Mouse (Mus musculus): ENCODE measurements around the gene Hspa1a. TPM values are rescaled to one million over a fixed set of nuclear protein-coding genes. Genes with fewer than 3 reads are reported as not detected.
A peak's percentile ranks its signal among the peaks of the same experiment; 100 is the strongest.
"Not testable (repeated sequence)": the region's sequence is repeated elsewhere in the genome, so short reads cannot be mapped to it uniquely, and the experiment has no call there.

Hspa1a gene
- total RNA-seq, 2 experiments from 2014 or later: 14.5 to 17.2 TPM

- no peak overlapping the region for H3K27ac ChIP-seq
- no peak overlapping the region for H3K4me3 ChIP-seq
- no peak for TF ChIP-seq CTCF (IDR thresholded peaks at IDR 0.05)
- intact Hi-C loops (cut with DNase I): no loop called here
- no peak for DNase-seq (ENCODE audit: extremely low spot score in 1 of 2, low spot score in 2 of 2)
Measured at GRCm38 (mm10) chr17:34998526-34999430, 26.8 kb upstream of the Hspa1a start.

GRCm38 (mm10) chr17:34997142-34997483 lies 25.2 kb upstream of the Hspa1a start:
- intact Hi-C loops (cut with DNase I): no loop called here
- no peak for DNase-seq (ENCODE audit: extremely low spot score in 1 of 2, low spot score in 2 of 2)

GRCm38 (mm10) chr17:34996411-34997141 lies 24.6 kb upstream of the Hspa1a start:
- no peak overlapping the region for H3K4me3 ChIP-seq
- no peak for TF ChIP-seq CTCF (IDR thresholded peaks at IDR 0.05)
- no peak for DNase-seq (ENCODE audit: extremely low spot score in 1 of 2, low spot score in 2 of 2)
- no peak overlapping the region for H3K27ac ChIP-seq
- intact Hi-C loops (cut with DNase I): no loop called here

More at GRCm38 (mm10) chr17:34997142-34997483, 25.2 kb upstream of the Hspa1a start:
- TF ChIP-seq CTCF (IDR thresholded peaks at IDR 0.05): no peak
- H3K27ac ChIP-seq: no peak overlapping the region
- no peak overlapping the region for H3K4me3 ChIP-seq

GRCm38 (mm10) chr17:34995927-34996326 lies 24.0 kb upstream of the Hspa1a start:
- DNase-seq (ENCODE audit: extremely low spot score in 1 of 2, low spot score in 2 of 2); intact Hi-C loops (cut with DNase I): not testable (repeated sequence)

GRCm38 (mm10) chr17:34995192-34995591 lies 23.2 kb upstream of the Hspa1a start:
- intact Hi-C loops (cut with DNase I); DNase-seq (ENCODE audit: extremely low spot score in 1 of 2, low spot score in 2 of 2); H3K4me3 ChIP-seq; H3K27ac ChIP-seq: not testable (repeated sequence)

More at GRCm38 (mm10) chr17:34995927-34996326, 24.0 kb upstream of the Hspa1a start:
- H3K4me3 ChIP-seq, H3K27ac ChIP-seq: not testable (repeated sequence)

GRCm38 (mm10) chr17:34994751-34995150 lies 22.8 kb upstream of the Hspa1a start:
- intact Hi-C loops (cut with DNase I): no loop called here
- Histone ChIP-seq H3K4me3 (no peak overlapping the region), H3K27ac (no peak overlapping the region)
- no peak for DNase-seq (ENCODE audit: extremely low spot score in 1 of 2, low spot score in 2 of 2)
- TF ChIP-seq CTCF (IDR thresholded peaks at IDR 0.05): no peak

- Histone ChIP-seq H3K27ac (no peak overlapping the region), H3K4me3 (no peak overlapping the region)
- DNase-seq (ENCODE audit: extremely low spot score in 1 of 2, low spot score in 2 of 2): no peak
- TF ChIP-seq CTCF (IDR thresholded peaks at IDR 0.05): peak; percentile 86
- intact Hi-C loops (cut with DNase I): loop anchor here (5.0 kb wide), 2 partner anchors 127 to 147 kb away; partner anchors contain the start of genes Dxo and Stk19
Measured at GRCm38 (mm10) chr17:34984218-34984617, 12.3 kb upstream of the Hspa1a start.

- intact Hi-C loops (cut with DNase I): loop anchor here (5.0 kb wide), 2 partner anchors 125 to 145 kb away; partner anchors contain the start of genes Dxo and Stk19
- no peak for TF ChIP-seq CTCF (IDR thresholded peaks at IDR 0.05)
- no peak for DNase-seq (ENCODE audit: extremely low spot score in 1 of 2, low spot score in 2 of 2)
- peak overlapping the region; percentile 69 for H3K4me3 ChIP-seq
- peak overlapping the region; percentile 92 for H3K27ac ChIP-seq
Measured at GRCm38 (mm10) chr17:34982328-34982727, 10.4 kb upstream of the Hspa1a start.

GRCm38 (mm10) chr17:34981690-34982180 lies 9.8 kb upstream of the Hspa1a start, which contains the start of gene Lsm2:
Gene Lsm2 (plus strand): TSS chr17:34981862.
- Histone ChIP-seq H3K4me3 (peak within 1 kb of the TSS; percentile 69), H3K27ac (peak within 1 kb of the TSS; percentile 92)
- TF ChIP-seq CTCF (IDR thresholded peaks at IDR 0.05): peak; percentile 15
- intact Hi-C loops (cut with DNase I): loop anchor here (1.0 to 5.0 kb wide), 3 partner anchors 29 to 144 kb away; partner anchors contain the start of genes Dxo and Stk19
- DNase-seq (ENCODE audit: extremely low spot score in 1 of 2, low spot score in 2 of 2): peak; percentile 90

- no peak for DNase-seq (ENCODE audit: extremely low spot score in 1 of 2, low spot score in 2 of 2)
- peak; percentile 76 for TF ChIP-seq CTCF (IDR thresholded peaks at IDR 0.05)
- Histone ChIP-seq H3K27ac (peak overlapping the region; percentile 92), H3K4me3 (peak overlapping the region; percentile 69)
- intact Hi-C loops (cut with DNase I): loop anchor here (1.0 to 5.0 kb wide), 4 partner anchors 24 to 143 kb away; partner anchors contain the start of genes Dxo and Stk19
Measured at GRCm38 (mm10) chr17:34980655-34981054, 8.7 kb upstream of the Hspa1a start.

- intact Hi-C loops (cut with DNase I): loop anchor here (1.0 to 5.0 kb wide), 3 partner anchors 23 to 142 kb away; partner anchors contain the start of genes Dxo and Stk19
- H3K27ac ChIP-seq: no peak overlapping the region
- no peak overlapping the region for H3K4me3 ChIP-seq
- TF ChIP-seq CTCF (IDR thresholded peaks at IDR 0.05): no peak
- no peak for DNase-seq (ENCODE audit: extremely low spot score in 1 of 2, low spot score in 2 of 2)
Measured at GRCm38 (mm10) chr17:34979631-34980030, 7.7 kb upstream of the Hspa1a start.

Data from left cerebral cortex, adult 2 months (tissue).